Mouse (Mus musculus): ENCODE results near the gene Sft2d2.

Sft2d2 gene

GRCm38 (mm10) chr1:165129573-165129972 lies 64.7 kb downstream of the Sft2d2 start:
- no peak for DNase-seq
